Mouse (Mus musculus) frontal cortex, postnatal 10 days (tissue): ENCODE measurements around the gene Pabpc1l.
"Not testable (repeated sequence)": the region's sequence is repeated elsewhere in the genome, so short reads cannot be mapped to it uniquely, and the experiment has no call there.

Experiments
- DNase-seq, 2 experiments: peaks; one replicate each; pipeline ENCODE4 v3.0.0; 2022; ENCODE audit warnings: low spot score in 2 of 2, mixed read lengths in 1 of 2

Gene Pabpc1l

DNA sequence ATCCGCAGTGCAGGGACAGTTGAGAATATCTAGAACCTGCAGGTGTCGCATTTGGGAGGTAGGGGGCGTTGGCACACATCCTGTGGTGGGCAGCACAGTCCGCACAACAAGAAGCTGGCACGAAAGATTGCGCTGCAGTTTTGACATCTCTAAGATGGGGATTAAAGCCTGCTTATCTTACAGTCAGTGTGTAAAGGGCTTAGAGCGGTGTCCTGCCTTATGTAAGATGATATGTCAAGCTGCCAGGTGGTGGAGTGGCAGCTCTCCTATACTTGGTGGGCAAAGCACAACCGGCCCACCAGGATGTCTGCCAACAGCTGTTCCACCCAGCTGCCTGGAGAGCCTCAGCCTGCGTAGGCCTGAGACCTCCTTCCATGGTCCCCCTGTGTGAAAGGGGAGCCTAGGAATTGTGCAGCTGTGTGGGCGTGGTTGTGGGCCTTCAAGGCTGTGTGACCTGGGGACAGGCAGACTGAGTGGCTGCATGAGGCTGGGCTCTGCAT is 11.3 kb downstream of the Pabpc1l start:
- no peak for DNase-seq

DNA sequence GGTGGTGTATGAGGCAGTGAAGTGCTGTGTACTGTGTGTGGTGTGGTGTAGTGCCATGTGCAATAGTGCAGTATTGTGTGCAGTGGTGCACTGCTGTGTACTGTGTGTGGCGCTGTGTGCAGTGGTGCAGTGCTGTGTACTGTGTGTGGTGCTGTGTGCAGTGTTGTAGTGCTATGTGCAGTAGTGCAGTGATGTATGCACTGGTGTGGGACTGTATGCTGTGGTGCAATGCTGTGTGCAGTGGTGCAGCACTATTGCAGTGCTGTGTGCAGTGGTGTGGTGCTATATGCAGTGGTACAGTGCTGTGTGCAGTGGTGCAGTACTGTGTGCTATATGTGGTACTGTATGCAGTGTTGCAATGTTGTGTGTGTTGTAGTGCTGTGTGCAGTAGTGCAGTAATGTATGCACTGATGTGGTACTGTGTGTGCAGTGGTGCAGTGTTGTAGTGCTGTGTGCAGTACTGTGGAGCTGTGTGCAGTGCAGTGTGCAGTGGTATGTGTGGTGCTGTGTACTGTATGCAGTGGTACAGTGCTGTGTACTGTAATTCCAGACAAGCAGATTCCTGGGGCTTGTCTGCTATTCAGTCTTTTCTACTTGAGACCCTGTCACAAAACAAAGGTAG is 13.3 kb downstream of the Pabpc1l start:
- DNase-seq = no peak

DNA sequence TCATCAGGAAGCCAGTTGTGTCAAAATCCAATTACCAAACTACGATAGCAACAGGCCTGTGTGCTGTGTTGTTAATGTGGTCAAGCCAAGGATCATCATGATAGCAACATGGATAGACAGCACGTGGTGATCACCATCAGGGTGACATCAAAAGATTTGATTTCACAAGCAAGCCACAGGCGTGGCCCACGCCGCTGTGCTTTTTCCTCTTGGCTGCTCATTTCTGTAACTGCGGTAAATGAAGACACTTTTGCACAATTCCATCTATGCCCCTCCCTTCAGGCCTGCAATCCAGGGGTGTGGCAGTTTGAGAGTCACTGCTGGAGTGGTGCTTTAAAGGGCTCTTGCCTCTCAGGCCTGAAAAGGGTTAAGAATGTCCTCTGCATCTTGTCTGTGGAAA is 15.7 kb downstream of the Pabpc1l start:
- no peak for DNase-seq

DNA sequence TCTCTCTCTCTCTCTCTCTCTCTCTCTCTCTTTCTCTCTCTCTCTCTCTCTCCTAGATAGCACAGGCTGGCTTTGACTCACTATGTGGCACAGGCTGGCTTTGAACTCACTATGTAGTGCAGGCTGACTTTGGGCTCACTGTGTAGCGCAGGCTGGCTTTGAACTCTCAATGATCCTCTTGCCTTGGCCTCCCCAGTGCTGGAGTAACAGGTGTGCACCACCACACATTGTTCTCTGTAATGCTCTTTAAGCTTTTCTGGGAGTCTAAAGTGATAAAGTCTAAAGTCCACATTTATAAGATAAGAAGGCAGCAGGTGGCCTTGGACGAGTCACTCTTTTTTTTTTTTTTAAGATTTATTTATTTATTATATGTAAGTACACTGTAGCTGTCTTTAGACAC is 16.3 kb downstream of the Pabpc1l start:
- no peak for DNase-seq

DNA sequence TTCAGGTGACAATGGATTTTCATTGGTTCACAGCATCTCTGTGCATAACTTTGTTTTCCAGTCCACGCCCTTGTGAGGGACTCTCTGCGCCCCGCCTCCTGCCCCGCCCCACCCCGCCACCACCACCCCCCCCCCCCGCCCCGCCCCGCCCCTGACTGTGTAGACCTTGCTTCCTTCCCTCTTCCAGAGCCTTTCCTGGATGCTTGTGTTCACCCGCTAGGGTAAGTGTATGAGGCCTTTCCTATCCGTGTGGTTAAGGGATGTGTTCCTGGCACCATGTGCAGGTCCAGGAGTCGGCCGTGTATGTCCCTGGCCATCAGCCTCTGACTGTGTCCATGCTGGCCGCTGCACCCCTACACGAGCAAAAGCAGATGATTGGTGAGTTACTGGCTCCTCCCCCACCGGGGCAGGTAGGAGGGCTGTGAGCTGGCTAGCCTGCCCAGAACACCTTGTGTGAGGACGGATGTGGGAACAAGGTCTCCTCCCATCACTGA is 22.0 kb downstream of the Pabpc1l start:
- DNase-seq = no peak

DNA sequence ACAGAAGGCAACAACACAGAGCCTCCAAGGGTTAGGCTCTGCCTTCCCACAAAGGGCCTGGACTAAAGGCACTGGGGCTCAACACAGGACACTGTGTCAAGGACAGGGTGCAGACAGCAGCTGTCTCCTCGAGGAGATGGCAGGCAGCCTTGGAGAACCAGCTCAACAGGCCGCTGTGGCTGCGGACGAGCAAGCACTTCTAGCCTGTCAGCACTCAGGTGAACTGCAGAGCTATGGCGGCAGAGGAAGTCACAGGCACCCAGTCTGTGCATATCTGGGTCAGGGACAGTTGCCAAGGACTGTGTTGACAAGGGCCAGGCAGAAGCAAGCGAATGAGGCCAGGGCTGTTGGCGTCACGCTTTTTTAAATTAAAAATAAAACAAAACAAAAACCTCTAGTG is 28.5 kb downstream of the Pabpc1l start:
- no peak for DNase-seq

DNA sequence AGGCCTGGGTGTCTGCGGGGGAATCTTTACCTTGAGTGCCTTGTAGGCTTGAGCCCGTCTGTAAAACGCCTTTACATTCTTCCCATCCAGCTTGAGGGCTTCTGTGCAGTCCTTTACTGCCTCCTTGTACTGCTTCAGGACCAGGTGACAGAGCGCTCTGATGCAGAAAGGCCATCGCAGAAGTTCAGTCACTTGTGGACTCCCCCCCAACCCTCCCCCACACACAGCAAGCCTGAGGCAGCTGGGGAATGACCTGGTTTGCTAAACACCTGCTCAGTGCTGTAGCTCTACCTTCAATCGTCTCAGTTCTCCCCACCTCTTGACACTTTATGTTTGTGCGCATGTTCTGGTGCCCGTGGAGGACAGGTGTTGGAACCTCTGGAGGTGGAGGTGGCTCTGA is 29.4 kb downstream of the Pabpc1l start:
- DNase-seq = no peak

DNA sequence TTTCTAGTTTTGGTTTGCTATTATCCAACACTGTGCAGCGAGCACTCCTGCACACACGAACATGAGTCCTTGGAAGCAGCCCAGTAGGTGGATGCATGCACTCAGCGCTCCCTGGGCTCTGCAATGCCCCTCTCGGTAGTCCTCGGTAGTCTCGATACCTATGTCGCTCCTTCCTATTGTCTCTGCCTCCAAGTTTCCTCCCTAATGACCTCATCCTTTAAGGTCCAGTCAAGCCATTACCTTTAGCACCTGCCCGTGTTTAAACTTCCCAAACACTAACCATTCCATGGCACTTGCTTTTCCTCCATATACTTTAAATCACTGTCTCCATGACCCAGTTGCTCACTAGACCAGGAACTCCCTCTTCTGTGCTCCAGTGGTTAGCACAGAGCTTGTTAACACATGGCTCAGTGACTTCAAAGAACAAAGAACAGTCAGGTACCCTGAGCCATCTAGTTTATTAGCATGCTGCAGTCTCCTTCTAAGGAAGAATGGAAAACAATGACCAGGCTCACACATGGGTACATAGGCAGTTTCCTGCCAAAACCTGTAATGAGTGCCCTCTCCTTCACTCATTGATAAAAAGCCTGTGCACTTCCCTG is 34.5 kb downstream of the Pabpc1l start:
- no peak for DNase-seq

DNA sequence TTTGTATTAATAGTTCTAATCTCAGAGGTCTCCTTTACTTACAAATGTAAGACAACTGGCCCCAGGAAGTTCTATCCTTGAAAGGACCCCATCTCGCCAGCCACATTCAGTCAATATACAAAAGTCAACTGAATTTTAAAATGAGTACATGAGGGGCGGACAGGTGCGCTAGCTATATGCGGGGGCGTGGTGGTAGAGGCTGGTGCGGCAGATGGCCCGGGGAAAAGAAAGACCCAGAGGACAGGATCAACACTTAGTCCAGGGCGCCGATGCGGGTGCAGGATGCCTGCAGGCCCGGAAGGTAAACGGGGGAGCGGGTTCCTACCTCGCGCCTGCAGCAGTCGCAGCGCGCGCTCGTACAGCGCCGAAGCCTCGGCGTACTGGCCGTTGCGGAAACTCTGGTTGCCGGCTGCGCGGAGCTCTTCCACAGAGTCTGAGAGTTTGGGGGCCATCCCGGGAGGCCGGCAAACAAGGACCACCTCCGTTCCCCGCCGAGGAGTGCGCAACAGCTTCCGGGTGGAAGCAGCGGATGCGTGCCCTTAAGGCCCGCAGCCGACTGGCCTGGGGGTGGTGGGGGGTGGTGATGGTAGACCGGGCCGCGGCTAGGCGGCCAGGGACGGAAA is 45.0 kb downstream of the Pabpc1l start, which contains the start of gene Stk4:
Gene Stk4, plus strand, starts transcription at position 181 of the 623 bp plus-strand sequence.
- DNase-seq = peak; percentile 28 to 60

DNA sequence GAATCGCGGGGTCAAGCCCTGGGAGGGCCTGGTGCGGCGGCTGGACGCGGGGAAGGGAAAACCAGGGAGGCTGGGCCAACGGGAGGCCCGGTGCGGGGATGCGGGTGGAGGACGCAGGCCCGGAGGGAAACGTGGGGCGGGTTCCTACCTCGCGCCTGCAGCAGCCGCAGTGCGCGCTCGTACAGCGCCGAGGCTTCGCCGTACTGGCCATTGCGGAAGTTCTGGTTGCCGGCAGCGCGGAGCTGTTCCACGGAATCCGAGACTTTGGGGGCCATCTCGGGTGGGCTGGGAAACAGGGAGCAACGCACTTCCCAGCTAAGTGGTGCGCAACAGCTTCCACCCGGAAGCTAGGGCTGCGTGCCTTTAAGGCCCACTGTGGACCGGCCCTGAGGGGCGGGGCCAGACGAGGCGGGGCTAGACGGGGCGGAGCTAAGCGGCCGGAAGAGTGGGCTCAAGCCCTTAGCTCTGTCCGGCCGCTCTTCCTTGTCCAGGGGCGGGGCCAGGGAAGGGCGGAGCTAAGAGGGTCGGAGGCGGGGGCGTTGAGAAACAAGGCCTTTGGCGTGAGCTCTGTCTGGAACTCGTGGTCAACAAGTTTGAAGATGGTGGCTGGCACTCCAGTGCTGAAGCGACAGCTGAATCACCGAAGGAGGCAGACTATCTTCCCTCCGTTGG is 45.7 kb downstream of the Pabpc1l start, which contains the start of gene Tomm34:
Gene Tomm34, minus strand, starts transcription at position 405 of the 672 bp plus-strand sequence.
- DNase-seq = peak; percentile 86 to 87

DNA sequence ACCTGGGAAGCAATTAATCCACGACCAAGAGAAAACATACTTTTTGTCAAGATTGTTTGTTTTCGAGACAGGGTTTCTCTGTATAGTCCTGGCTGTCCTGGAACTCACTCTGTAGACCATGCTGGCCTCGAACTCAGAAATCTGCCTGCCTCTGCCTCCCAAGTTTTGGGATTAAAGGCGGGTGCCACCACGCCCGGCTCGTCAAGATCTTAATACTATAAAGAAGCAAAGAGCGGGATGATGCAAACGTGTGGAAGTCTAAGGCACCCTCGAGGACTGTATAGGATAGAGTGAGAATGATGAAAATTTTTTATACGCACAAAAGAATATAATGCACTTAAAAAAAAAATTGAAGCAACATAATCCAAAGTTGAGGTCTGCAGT is 46.2 kb downstream of the Pabpc1l start:
- DNase-seq = not testable (repeated sequence)

DNA sequence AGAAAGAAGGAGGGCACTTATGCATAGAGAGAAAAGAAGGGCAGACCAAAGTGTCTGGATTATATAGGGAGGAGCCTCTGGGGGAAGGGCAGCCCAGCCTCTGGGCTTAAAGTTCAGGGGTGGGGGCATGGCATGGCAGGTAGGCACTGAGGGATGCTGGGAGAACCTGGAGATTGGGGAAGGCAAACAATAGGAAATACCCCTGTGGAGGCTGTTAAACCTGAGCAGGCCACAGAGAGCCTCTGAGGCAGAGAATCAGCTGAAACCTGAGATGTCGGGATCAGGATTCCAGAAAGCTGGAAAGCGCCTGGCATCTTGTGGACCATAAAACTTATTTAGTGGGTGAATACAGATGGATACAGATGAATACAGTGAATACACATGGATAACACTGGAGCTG is 46.9 kb downstream of the Pabpc1l start:
- no peak for DNase-seq

DNA sequence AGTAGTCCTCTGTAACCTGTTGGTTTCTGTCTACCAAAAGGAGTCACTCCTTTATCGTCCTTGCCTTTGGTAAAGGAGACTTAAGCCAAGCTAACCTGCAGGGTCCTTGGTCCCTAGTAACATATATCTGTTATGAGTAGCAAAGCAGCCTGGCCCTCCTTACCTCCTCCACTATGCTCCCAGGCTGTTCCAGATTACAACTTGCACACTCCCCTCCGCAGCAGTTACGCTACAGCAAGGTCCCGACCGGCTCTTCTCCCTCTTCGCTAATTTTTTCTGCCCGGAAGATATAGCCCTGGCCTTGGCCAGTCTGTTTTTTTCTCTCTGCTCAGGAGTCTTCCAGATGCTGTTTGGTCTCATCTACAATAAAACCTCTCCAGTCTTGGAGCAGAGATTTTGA is 47.9 kb downstream of the Pabpc1l start:
- DNase-seq = no peak

DNA sequence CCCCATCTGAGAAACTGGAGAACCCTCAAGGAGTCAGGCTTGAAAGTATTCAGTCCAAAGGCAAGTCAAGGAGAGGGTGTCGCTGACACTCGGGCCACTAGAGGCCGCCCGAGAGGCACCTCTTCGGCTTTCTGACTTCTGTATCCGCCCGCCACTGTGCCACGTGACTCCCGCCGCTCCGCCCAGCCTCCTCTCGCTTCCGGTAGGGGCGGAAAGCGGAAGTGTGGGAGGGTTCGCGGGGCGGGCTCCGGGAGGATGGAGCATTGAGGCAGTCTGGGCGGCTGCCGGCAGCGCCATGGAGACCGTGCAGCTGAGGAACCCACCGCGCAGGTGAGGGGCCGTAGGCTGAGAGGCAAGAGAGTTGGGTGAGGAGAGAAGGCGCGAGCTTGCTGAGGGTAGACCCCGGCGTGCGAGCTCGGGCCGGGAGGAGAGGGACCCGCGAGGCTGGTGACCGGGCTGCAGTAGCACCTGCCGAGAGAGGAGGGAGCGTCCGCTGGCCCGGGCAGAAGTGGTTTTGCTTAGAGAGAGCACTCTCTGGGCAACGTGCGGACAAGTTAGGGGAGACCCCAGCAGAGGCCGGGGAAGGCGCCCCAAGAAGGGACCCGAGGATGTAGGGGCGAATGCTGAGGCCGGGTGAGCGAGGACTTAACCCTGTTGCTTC is 48.8 kb downstream of the Pabpc1l start:
- DNase-seq = peak; percentile 94 to 97

DNA sequence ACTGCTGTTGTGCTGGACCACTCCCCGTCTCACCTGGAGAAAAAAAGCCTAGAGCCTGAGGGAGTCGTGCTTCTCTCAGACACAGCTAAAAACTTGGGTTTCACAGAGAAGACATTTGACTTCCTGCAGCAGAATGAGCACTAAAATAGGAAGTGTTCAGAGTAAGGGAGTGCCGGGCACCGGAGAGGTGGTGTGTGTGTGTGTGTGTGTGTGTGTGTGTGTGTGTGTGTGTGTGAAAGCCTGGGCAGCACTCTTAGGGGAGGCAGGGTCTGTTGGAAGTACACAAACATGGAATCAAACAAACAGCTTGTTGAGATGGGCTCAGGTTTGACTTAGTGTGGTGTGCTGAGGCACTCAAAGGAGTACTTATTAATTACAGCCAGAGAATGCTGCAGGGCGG is 49.8 kb downstream of the Pabpc1l start:
- no peak for DNase-seq

DNA sequence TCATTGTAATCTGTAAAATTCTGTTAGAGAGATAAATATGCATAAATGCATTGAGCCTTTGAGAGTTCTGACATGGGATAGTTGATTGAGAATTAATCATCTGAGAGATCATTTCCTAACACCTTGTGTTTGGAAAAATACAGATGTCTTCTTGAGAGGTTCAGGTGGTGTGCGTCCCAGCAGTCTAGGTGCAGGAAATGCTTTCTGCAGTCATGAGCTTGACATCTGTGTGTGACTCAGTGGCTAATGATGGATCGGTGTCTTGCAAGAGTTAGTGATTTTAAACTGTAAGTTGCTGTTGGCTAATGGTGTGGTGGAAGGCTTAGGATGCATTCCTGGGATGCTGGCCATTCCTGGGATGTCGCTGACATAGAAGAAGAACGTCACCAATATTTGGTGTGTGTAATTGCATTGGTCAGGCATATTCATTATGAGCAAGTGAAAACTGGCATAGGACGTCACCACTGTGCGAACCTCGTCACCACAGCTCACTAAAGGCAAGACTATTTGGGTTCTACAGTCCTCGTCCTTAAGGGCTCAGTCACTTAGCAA is 51.7 kb downstream of the Pabpc1l start:
- DNase-seq = no peak

DNA sequence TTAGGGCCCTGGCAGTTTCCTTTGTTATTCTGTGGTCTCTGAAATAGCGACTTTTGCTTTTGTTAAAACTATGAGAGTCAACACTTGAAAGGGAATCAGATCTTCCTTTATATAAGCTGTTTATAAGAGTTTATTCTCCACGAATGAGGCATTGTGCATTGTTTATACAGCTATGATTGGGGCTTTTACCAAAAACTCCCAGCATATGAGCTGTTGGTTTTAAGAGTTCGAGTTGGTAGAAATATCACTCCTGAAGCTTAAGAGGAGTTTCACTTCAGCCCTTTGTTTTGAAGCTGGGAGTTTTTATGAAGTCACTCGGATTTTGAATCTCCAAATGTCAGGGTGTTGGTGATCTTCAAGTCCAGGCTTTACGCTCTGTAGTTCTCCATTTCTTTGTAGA is 52.6 kb downstream of the Pabpc1l start:
- DNase-seq = no peak

DNA sequence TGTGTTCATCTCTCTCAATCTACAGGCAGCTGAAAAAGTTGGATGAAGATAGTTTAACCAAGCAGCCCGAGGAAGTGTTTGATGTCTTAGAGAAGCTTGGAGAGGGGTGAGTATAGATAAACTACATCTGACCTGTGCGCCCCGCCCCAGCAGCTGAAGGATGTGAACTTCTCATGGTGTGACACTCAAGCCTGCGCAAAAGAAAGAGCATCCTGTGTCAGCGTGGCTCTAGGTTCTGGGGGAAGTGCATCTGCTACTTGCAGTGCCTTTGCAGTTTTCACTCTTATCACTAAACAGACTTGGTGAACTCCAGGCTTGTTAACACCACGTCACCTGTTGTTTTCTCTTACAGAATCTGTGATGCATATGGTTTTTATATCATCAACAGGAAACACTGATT is 54.2 kb downstream of the Pabpc1l start:
- no peak for DNase-seq

DNA sequence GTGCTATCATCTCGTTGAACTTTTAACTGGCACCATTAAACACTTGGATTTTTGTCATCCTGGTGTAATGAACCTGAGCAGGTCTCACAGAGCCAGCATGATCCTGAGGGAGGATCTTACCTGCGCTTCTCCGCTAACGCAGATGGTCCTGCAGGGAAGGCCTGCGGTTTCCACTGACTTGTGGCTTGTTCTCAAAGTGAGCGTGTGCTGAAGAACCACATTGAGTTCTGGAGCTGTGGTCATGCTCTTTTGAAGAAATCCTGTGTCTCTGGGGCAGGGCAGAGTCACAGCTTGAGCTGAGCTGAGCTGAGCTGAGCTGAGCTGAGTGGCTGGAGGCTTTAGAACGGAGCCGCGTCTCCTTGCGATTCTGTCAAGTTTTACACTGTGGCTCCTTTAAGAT is 56.3 kb downstream of the Pabpc1l start:
- no peak for DNase-seq

DNA sequence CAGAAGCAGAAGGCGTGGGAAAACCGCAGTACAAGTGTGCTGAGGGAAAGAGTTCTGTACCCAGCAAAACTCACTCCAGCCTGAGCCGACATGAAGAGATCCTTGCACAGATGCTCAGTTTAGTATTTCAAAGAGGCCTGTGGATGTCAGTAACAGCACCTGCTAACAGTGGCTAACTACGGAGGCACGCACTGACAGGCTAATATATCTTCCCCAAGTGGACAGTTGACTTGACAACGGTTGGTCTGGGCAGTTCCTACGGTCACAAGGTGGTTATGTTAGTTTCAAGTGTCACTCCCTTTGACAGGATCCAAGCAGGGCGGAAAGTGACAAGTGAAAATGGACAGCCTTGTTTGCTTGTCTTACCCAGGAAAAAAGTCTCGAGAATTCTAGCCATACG is 56.9 kb downstream of the Pabpc1l start:
- DNase-seq = no peak

DNA sequence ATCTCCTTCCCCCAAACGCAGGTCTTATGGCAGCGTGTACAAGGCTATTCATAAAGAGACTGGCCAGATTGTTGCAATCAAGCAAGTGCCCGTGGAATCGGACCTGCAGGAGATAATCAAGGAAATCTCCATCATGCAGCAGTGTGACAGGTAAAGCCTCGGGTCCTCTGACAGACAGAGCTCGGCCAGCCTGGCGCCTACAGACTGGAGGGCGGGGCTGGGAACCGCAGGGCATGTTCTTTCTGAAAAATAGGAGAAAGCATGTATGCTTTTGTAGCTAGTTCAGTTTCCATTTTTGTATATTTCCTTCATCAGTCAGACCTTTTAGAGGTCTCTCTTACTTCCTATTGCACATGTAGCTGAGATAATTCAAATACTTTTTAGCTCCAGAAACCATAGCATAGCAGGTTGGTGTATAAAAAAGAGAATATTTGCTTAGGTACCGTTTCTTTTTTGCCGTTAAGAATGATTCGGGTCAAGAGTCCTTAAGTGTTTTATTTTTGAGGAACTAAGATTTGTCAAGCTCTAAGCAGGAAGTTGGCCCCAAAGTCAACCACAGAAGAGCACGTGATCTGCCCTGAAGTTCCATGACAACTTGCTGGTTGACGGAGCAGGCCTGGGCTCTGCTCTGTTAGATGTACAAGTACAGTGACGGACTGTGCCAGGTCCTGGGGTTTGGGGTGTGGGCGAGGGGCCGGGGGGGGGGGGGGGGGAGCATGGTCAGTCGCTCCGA is 58.5 kb downstream of the Pabpc1l start:
- DNase-seq = no peak
